Mouse (Mus musculus) stomach, embryonic 14.5 days (tissue): ENCODE data around the gene Memo1. TPM values are rescaled to one million over a fixed set of nuclear protein-coding genes. Genes with fewer than 3 reads are reported as not detected.

Experiments used
- ATAC-seq: fragments of 200-750 bp; cut with Nextera tagmentation; 2 replicates; pipeline ENCODE4 v1.8.0; 2017; ENCODE audit warnings: low read depth, moderate TSS enrichment; ENCODE audit not compliant: insufficient number of reproducible peaks, insufficient read depth, low FRiP score
- H3K27ac ChIP-seq: fragments of 300-500 bp; sonication (generic); 2 replicates; pipeline ENCODE4 v1.5.1; 2014; ENCODE audit warnings: mild to moderate bottlenecking, low read length, moderate library complexity, mixed read lengths
- H3K27me3 ChIP-seq: fragments of 300-500 bp; sonication (generic); 2 replicates; pipeline ENCODE4 v1.6.1; 2014; ENCODE audit warnings: low read length, control low read depth, mixed read lengths; ENCODE audit not compliant: control insufficient read depth, insufficient read depth
- H3K36me3 ChIP-seq: fragments of 300-500 bp; sonication (generic); 2 replicates; pipeline ENCODE4 v1.6.1; 2014; ENCODE audit warnings: mild to moderate bottlenecking, control low read depth, low read length, moderate library complexity, mixed read lengths; ENCODE audit not compliant: control insufficient read depth, insufficient read depth
- H3K4me1 ChIP-seq: fragments of 300-500 bp; sonication (generic); 2 replicates; pipeline ENCODE4 v1.6.1; 2014; ENCODE audit warnings: low read length, control low read depth, mixed read lengths; ENCODE audit not compliant: control insufficient read depth, insufficient read depth
- H3K4me2 ChIP-seq: fragments of 300-500 bp; sonication (generic); replicated peaks from 2 replicates; pipeline ENCODE4 v1.6.1; 2014; ENCODE audit warnings: low read depth, low read length, control low read depth
- H3K4me3 ChIP-seq: fragments of 300-500 bp; sonication (generic); 2 replicates; pipeline ENCODE4 v1.5.1; 2014; ENCODE audit warnings: low read depth, low read length, control low read depth
- H3K9ac ChIP-seq: fragments of 300-500 bp; sonication (generic); replicated peaks from 2 replicates; pipeline ENCODE4 v1.6.1; 2014; ENCODE audit warnings: low read depth, mild to moderate bottlenecking, control low read depth, low read length, moderate library complexity, mixed read lengths
- H3K9me3 ChIP-seq: fragments of 300-500 bp; sonication (generic); 2 replicates; pipeline ENCODE4 v1.6.1; 2016; ENCODE audit warnings: low read depth, low read length, control low read depth; ENCODE audit not compliant: control insufficient read depth
- WGBS: fragments of 180-500 bp; shearing (Covaris S2); extraction: QIAGEN DNeasy Blood & Tissue Kit; methylation state at CpG from one replicate; pipeline ENCODE4 v1.1.7; 2014; 5-methylcytosine and 5-hydroxymethylcytosine counted together
- polyA plus RNA-seq: library from polyadenylated mRNA; unstranded; fragments of >200 nt; fragmentation: Nextera tagmentation; extraction: Ambion mirVana; gene quantifications from 2 replicates; pipeline ENCODE4 v1.2.1, GENCODE M21; 2014

The Memo1 gene
- polyA plus RNA-seq, 1 experiment from 2014 or later = 94.8 TPM

DNA sequence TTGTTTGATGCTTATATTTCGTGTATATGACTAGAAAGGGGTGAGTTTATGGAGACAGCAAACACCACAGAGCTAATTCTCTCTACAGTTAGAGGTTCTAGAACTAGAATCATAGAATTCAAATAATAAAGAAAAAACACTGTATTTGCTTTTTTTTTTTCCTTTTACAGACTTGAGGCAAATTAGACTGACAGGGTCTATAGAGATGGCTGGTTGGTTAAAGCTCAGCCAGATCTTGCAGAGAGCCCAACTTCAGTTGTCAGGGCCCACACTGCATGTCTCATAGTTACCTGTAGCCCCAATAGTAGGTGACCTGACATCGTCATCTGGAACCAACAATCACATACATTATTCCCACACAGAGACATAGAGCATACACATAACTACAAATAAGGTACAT is 28.5 kb upstream of the Memo1 start, which contains the start of gene Dpy30:
Gene Dpy30 (minus strand): TSS at position 101 of the 400 bp plus-strand sequence.
- Histone ChIP-seq H3K36me3 (no peaks in the 10 kb centered on the region), H3K27ac (no peak within 1 kb of the TSS), H3K9ac (no peak within 1 kb of the TSS), H3K27me3 (no peaks in the 10 kb centered on the region), H3K4me3 (no peak within 1 kb of the TSS), H3K4me2 (no peak within 1 kb of the TSS), H3K9me3 (no peaks in the 10 kb centered on the region), H3K4me1 (no peaks in the 10 kb centered on the region)
- WGBS = 76% methylated on average over 2 of the region's 2 CpGs
- no peak for ATAC-seq

DNA sequence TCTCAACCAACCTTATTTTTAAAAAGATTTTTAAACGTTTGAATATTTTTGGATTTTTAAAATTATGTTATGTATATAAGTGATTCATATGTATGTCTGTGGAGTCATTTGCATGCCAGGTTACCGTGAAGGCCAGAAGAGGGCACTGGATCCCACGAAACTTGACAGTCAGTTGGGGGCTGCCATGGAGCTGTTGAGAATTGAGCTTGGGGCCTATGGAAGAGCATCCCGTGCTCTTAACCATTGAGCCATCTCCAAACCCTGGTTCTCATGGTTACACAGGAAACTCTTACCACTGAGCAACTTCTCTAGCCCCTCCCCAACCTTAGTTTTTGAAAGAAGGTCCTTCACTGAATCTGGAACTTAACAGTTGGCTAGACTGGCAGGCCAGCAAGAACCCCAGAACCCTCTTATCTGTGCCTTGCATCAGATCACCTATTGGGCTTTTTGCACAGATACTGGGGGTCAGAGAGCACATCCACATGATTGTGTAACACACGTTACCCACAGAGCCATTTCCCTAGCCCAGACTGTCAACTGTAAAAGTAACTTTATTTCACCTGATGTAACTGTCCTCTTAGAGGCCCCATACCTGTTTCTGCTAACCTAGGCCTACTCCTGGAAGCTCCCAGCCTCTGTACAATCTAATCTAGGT is 27.2 kb upstream of the Memo1 start:
- Histone ChIP-seq H3K27me3 (no peaks in the 10 kb centered on the region), H3K36me3 (no peaks in the 10 kb centered on the region), H3K4me2 (no peak overlapping the region), H3K9me3 (no peaks in the 10 kb centered on the region), H3K4me1 (no peaks in the 10 kb centered on the region), H3K4me3 (no peak overlapping the region), H3K27ac (no peak overlapping the region), H3K9ac (no peak overlapping the region)
- no peak for ATAC-seq
- 50% methylated on average over 5 of the region's 5 CpGs for WGBS

DNA sequence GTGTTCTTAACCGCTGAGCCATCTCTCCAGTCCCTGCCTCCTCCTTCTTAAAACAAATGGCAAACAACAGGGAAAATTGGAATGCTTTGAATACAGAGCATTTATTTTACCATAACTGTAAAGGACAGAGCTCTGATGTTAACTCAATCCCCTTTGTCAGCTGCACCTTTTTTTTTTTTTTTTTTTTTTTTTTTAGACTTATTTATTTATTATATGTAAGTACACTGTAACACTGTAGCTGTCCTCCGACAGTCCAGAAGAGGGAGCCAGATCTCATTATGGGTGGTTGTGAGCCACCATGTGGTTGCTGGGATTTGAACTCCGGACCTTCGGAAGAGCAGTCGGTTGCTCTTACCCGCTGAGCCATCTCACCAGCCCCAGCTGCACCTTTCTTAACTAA is 23.4 kb upstream of the Memo1 start:
- 87% methylated on average over 6 of the region's 6 CpGs for WGBS
- H3K9ac ChIP-seq = no peak overlapping the region
- ATAC-seq = no peak
- H3K4me1 ChIP-seq = peaks cover 5% of the 10 kb centered on the region; the same call in 1 of the 2 replicates
- no peak overlapping the region for H3K4me3 ChIP-seq
- no peaks in the 10 kb centered on the region for H3K27me3 ChIP-seq
- H3K27ac ChIP-seq = no peak overlapping the region
- H3K9me3 ChIP-seq = no peaks in the 10 kb centered on the region
- peaks cover 4% of the 10 kb centered on the region; the same call in 1 of the 2 replicates for H3K36me3 ChIP-seq
- no peak overlapping the region for H3K4me2 ChIP-seq

DNA sequence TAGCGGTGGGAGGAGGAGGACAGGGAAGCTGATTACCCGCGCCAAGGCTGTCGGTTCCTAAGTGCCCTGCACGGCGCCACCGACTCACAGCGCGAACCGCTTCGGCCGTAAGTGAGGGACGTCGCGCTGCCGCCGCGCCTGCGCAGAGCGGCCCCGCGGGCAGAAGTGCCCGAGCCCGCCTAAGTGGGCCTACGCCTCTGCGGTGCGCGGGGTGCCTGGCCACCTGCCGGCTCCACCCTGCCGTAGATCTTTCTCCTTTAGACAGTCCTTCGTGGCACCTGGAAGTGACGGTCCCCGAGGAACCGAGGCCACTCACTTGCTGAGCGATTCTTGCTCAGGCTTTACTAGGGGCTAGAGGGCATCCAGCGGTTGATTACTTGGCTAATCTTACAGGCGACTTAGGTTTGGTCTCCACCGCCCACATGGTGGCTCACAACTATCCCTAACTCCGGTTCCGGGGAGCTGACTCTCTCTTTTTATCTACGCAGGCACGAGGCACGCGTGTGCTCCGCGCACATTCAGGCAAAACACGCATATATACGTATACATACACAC is 21.1 kb upstream of the Memo1 start:
- peak overlapping the region; percentile 83 for H3K4me3 ChIP-seq
- no peaks in the 10 kb centered on the region for H3K9me3 ChIP-seq
- peak; percentile 94 for ATAC-seq
- peaks cover 5% of the 10 kb centered on the region; the same call in 1 of the 2 replicates for H3K4me1 ChIP-seq
- peak overlapping the region; percentile 76 for H3K4me2 ChIP-seq
- peak overlapping the region; percentile 87 for H3K27ac ChIP-seq
- no peaks in the 10 kb centered on the region for H3K27me3 ChIP-seq
- peak overlapping the region; percentile 74 for H3K9ac ChIP-seq
- whole genome bisulfite sequencing = under 1% methylated on average over 48 of the region's 48 CpGs
- H3K36me3 ChIP-seq = peaks cover 14% of the 10 kb centered on the region

DNA sequence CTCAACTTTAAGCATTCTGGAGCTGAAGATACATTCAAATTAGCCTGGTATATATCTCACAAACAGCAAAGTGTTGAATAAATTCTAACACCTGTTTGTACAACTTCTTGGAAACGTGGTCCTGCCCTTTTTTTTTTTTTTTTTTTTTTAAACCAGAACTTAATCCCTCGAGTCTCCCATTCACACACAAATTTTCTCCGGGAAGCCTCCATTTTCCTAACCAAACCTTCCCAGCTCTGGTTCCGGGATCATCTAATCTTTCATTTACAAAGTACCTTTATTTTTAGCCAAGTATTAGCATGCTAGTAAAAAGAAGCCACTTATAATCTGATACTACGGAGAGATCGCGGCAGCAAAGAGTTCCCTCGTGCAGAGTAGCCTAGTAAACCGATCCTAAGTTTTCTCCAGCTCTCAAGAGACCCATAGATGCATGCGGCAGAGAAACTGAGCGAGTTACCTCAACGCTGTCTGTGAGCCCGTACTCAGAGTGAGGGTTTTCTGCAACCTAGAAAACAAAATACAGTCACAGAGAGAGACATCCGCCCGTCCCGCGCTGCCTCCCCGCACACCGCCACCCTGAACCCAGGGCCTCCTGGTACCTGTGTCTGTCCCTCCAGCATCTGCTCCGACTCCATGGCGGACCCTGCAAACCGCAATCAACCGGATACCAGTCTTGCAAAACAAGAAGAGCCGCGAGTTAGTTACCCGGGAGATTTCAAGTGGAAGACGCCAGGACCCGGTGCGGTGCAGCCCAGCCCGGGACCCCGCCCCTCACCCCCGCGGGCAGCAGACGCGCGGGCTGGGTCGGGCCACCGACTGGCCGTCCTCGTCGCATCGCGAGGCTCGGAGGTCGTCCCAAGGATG is 20.4 kb upstream of the Memo1 start:
- Histone ChIP-seq H3K4me1 (peaks cover 5% of the 10 kb centered on the region; the same call in 1 of the 2 replicates), H3K9ac (peak overlapping the region; percentile 74), H3K36me3 (peaks cover 14% of the 10 kb centered on the region), H3K27ac (peak overlapping the region; percentile 87), H3K4me3 (peak overlapping the region; percentile 83), H3K4me2 (peak overlapping the region; percentile 64), H3K27me3 (no peaks in the 10 kb centered on the region), H3K9me3 (no peaks in the 10 kb centered on the region)
- WGBS = under 1% methylated on average over 45 of the region's 45 CpGs
- no peak for ATAC-seq

DNA sequence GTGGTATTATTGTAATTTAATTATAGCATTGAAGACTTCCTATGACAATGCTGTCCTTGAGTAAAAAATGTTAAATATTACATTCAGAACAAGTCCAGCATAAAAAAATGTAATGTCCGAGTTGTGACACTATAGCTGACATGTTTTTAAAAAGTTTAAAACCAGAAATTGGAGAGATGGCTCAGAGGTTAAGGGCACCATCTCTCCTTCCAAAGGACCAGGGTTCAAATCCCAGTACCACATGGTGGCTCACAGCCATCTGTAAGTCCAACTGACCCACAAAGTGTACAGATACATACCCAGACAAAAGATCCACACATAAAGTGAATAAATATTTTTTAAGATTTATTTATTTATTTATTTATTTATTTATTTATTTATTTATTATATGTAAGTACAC is 10.7 kb upstream of the Memo1 start:
- WGBS = 90% methylated on average over 1 of the region's 1 CpGs
- Histone ChIP-seq H3K9ac (no peak overlapping the region), H3K27me3 (no peaks in the 10 kb centered on the region), H3K4me1 (no peaks in the 10 kb centered on the region), H3K27ac (no peak overlapping the region), H3K36me3 (peaks cover 33% of the 10 kb centered on the region), H3K4me2 (no peak overlapping the region), H3K4me3 (no peak overlapping the region), H3K9me3 (no peaks in the 10 kb centered on the region)
- ATAC-seq = no peak

DNA sequence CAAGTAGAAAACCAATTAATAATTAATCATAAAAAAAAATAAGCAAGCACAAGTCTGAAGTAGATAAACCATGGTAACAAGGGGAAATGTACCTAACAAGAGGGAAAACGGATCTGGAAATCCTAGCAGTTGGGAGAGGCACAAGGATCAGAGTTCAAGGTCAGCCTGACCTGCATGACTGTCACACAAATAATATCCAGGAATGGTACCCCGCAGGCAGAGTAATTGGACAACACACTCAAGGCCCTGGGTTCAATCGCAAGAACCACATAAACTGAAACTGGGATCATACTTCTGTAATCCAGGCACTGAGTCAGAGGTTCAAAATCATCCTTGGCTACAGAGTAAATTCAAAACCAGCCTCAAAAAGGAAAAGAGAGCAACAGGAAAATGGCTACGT is 10.3 kb upstream of the Memo1 start:
- Histone ChIP-seq H3K27me3 (no peaks in the 10 kb centered on the region), H3K9me3 (no peaks in the 10 kb centered on the region), H3K4me3 (no peak overlapping the region), H3K4me1 (no peaks in the 10 kb centered on the region), H3K9ac (no peak overlapping the region), H3K4me2 (no peak overlapping the region), H3K27ac (no peak overlapping the region), H3K36me3 (peaks cover 33% of the 10 kb centered on the region)
- 88% methylated on average over 4 of the region's 4 CpGs for WGBS
- ATAC-seq = no peak

DNA sequence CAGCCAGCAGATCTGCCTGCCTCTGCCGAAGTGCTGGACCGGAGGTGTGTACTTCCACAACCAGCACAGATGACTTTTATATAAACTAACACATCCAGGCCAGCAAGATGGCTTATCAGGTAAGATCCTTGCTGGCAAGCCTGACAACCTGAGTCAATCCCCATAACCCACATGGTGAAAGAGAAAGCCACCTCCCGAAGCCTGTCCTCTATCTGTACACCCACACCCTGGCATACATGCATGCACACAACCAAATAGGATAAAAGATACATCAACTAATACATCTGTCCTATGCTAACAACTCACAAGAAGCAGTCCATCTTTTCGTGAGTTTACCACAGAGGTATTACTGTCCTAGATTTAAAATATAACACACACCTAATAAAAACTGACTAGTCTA is 8.7 kb upstream of the Memo1 start:
- H3K27me3 ChIP-seq = no peaks in the 10 kb centered on the region
- H3K36me3 ChIP-seq = peaks cover 28% of the 10 kb centered on the region
- H3K4me1 ChIP-seq = no peaks in the 10 kb centered on the region
- no peak overlapping the region for H3K4me3 ChIP-seq
- WGBS = 86% methylated on average over 4 of the region's 4 CpGs
- ATAC-seq = no peak
- H3K4me2 ChIP-seq = no peak overlapping the region
- no peaks in the 10 kb centered on the region for H3K9me3 ChIP-seq
- no peak overlapping the region for H3K27ac ChIP-seq
- no peak overlapping the region for H3K9ac ChIP-seq
